Mouse (Mus musculus) MEL (cell line): ENCODE measurements around the gene Zfp986. TPM values are rescaled to one million over a fixed set of nuclear protein-coding genes. Genes with fewer than 3 reads are reported as not detected.
"Not testable (repeated sequence)": the region's sequence is repeated elsewhere in the genome, so short reads cannot be mapped to it uniquely, and the experiment has no call there.

Experiments
- DNase-seq: peaks from one replicate; pipeline ENCODE4 v3.0.0; 2011; ENCODE audit warnings: low read depth, low spot score
- H3K27ac ChIP-seq: 2 replicates; pipeline ENCODE4 v1.5.1; 2012; ENCODE audit warnings: low read depth, mild to moderate bottlenecking, control low read depth, low read length, moderate library complexity; ENCODE audit not compliant: control insufficient read depth
- H3K27me3 ChIP-seq, 2 experiments: fragments of 150-350 bp in 1 of 2; sonication (generic) in 1 of 2; 2 replicates each; pipeline ENCODE4 v1.6.1; 2012; ENCODE audit warnings: low read length in 2 of 2, mild to moderate bottlenecking in 2 of 2, improper control_type of control experiment in 1 of 2, moderate library complexity in 1 of 2; ENCODE audit not compliant: insufficient read depth in 2 of 2, control insufficient read depth in 1 of 2
- H3K36me3 ChIP-seq, 2 experiments: 2 replicates each; pipeline ENCODE4 v1.6.1; 2012 to 2014; ENCODE audit warnings: low read length in 2 of 2, improper control_type of control experiment in 1 of 2, inconsistent platforms in 1 of 2, mild to moderate bottlenecking in 1 of 2; ENCODE audit not compliant: insufficient read depth in 2 of 2, control insufficient read depth in 1 of 2
- H3K4me1 ChIP-seq, 2 experiments: fragments of 150-350 bp in 1 of 2; sonication (generic) in 1 of 2; 2 replicates each; pipeline ENCODE4 v1.6.1; 2012; ENCODE audit warnings: low read length in 2 of 2, improper control_type of control experiment in 1 of 2, mild to moderate bottlenecking in 1 of 2; ENCODE audit not compliant: insufficient read depth in 2 of 2, control insufficient read depth in 1 of 2
- H3K4me3 ChIP-seq, 2 experiments: fragments of 150-350 bp in 1 of 2; sonication (generic) in 1 of 2; 2 replicates each; pipeline ENCODE4 v1.5.1; 2012; ENCODE audit warnings: low read depth in 2 of 2, low read length in 2 of 2, mild to moderate bottlenecking in 2 of 2, moderate library complexity in 2 of 2, control low read depth in 1 of 2, improper control_type of control experiment in 1 of 2; ENCODE audit not compliant: control insufficient read depth in 1 of 2, insufficient read depth in 1 of 2
- H3K79me2 ChIP-seq: 2 replicates; pipeline ENCODE4 v1.6.1; 2012; ENCODE audit warnings: mild to moderate bottlenecking, low read length, moderate library complexity; ENCODE audit not compliant: control insufficient read depth, poor library complexity, insufficient read depth
- H3K9ac ChIP-seq: 2 replicates; pipeline ENCODE4 v1.6.1; 2012; ENCODE audit warnings: low read depth, mild to moderate bottlenecking, control low read depth, low read length, moderate library complexity; ENCODE audit not compliant: control insufficient read depth, poor library complexity, severe bottlenecking
- H3K9me3 ChIP-seq: fragments of 150-350 bp; sonication (generic); replicated peaks from 2 replicates; pipeline ENCODE4 v1.6.1; 2012; ENCODE audit warnings: mild to moderate bottlenecking, low read length, improper control_type of control experiment, moderate library complexity; ENCODE audit not compliant: insufficient read depth
- polyA plus RNA-seq, 2 experiments: library from polyadenylated mRNA; stranded (reverse) in 1 of 2; unstranded in 1 of 2; fragments of >175 nt in 1 of 2; fragments of >200 nt in 1 of 2; gene quantifications; 2 replicates each; pipeline versions ENCODE4 v1.2.1 to v1.2.4; 2012; ENCODE audit warnings: low replicate concordance in 2 of 2, low read depth in 1 of 2; ENCODE audit not compliant: insufficient read length in 2 of 2, insufficient read depth in 1 of 2, missing spikeins in 1 of 2
- total RNA-seq: library from RNA; depleted of rRNA; stranded (reverse); fragments of 300-350 nt; gene quantifications from 2 replicates; pipeline ENCODE4 v1.2.3, GENCODE M21; 2012; rRNA removed

Gene Zfp986
- not detected in 2 replicates for total RNA-seq
- polyA plus RNA-seq: under 1 TPM in 1 of 2 experiments, not detected in 1; 0.25 TPM

GRCm38 (mm10) chr4:145868494-145868893, at the start of gene Zfp986:
Gene Zfp986 (plus strand): TSS chr4:145868794.
- H3K9ac ChIP-seq, H3K4me3 ChIP-seq, H3K36me3 ChIP-seq, H3K27ac ChIP-seq, H3K27me3 ChIP-seq, H3K79me2 ChIP-seq, H3K4me1 ChIP-seq, H3K9me3 ChIP-seq, DNase-seq: not testable (repeated sequence)

- not testable (repeated sequence) for H3K79me2 ChIP-seq, H3K27ac ChIP-seq, H3K36me3 ChIP-seq, H3K9me3 ChIP-seq, H3K9ac ChIP-seq, H3K4me3 ChIP-seq, H3K4me1 ChIP-seq, H3K27me3 ChIP-seq, DNase-seq
Measured at GRCm38 (mm10) chr4:145819946-145820345, 48.6 kb upstream of the Zfp986 start.

- not testable (repeated sequence) for H3K36me3 ChIP-seq, H3K79me2 ChIP-seq, DNase-seq, H3K9ac ChIP-seq, H3K4me3 ChIP-seq, H3K4me1 ChIP-seq, H3K9me3 ChIP-seq, H3K27me3 ChIP-seq, H3K27ac ChIP-seq
Measured at GRCm38 (mm10) chr4:145825606-145826005, 43.0 kb upstream of the Zfp986 start.

DNA sequence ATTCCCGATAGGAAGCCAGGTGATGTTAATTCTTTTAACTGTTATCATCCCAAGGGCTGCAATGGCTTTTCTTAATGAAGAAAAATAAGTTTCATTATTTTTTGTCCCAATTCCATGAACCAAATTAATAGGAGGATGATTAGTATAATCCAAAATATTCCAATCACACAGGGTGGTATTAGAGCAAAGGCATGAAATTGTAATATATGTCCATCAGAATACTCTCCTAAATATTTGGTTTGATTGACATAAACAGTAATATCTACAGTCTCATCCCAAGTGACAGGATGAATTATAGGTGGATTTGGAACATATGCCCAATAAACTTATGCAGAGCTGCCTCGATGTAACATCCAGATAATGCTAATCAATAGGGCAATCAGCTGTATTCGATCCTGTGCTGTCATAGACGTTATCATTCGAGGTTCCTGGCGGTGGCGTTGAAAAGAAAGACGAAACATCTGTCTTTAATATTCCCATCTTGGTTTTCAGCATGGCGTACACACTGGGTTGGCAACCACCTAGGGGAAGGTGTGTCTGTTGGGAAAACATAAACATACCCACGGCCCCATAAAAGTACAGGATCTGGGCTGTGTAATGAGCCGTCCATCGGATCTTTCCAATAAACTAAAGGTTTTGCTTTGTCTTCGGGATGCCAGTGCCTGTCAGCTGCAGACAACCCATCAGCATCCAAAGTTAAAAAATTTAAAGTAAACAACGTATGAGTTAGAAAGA, 37.1 kb upstream of the Zfp986 start:
- H3K9me3 ChIP-seq, H3K9ac ChIP-seq, H3K27ac ChIP-seq, H3K36me3 ChIP-seq, DNase-seq, H3K79me2 ChIP-seq, H3K4me3 ChIP-seq, H3K4me1 ChIP-seq, H3K27me3 ChIP-seq: not testable (repeated sequence)

DNA sequence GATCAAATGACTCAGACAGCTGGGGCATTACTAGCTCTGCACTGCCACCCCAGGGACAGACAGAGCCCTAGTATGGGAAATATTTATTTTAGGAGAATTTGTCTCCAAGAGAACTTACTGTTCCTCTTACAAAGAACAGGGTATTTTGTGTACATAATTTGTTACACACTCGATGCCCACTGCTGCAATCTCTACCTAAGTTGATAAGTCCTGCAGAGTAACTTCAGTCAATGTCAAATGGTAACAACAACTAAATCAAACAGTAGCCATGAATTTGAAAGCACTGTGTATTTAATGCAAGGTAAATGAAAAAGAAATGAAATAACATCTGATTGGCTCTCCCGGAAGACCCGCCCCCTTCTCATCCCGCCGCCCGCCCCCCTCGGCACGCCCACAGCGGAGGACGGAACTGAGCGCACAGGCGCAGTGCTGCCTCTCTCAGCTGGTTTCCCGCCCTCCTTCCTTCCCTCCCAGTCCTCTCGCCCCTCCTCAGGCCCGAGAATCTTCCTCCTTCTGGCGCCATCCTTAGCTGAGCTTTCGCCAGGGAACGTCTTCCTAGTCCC, 32.2 kb upstream of the Zfp986 start:
- H3K27ac ChIP-seq, H3K9ac ChIP-seq, H3K4me1 ChIP-seq, H3K4me3 ChIP-seq, H3K9me3 ChIP-seq, H3K27me3 ChIP-seq, H3K36me3 ChIP-seq, H3K79me2 ChIP-seq, DNase-seq: not testable (repeated sequence)

DNA sequence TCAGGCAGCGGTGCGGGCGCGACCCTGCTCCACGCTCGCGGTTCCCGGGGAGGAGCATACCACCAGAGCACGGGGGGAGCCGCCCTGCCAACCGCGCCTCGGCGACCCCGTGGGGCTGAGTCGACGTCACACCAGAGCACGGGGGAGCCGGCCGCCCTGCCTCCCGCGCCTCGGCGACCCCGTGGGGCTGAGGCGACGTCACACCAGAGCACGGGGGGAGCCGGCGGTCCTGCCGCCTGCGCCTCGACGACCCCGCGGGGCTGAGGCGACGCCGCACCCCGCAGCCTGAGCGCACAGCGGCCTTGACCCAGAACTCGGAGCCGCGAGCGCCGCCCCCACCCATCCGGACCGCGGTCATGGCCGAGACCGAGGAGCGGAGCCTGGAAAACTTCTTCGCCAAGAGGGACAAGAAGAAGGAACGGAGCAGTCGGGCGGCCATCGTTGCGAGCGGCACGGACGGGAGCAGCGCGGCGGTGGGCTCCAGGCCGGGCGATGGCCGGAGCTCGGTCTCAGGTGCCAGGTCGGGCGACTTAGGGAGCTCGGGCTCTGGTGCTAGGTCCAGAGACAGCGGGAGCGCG, 31.6 kb upstream of the Zfp986 start:
- H3K4me3 ChIP-seq, H3K79me2 ChIP-seq, H3K36me3 ChIP-seq, H3K27ac ChIP-seq, DNase-seq, H3K4me1 ChIP-seq, H3K9me3 ChIP-seq, H3K27me3 ChIP-seq, H3K9ac ChIP-seq: not testable (repeated sequence)

DNA sequence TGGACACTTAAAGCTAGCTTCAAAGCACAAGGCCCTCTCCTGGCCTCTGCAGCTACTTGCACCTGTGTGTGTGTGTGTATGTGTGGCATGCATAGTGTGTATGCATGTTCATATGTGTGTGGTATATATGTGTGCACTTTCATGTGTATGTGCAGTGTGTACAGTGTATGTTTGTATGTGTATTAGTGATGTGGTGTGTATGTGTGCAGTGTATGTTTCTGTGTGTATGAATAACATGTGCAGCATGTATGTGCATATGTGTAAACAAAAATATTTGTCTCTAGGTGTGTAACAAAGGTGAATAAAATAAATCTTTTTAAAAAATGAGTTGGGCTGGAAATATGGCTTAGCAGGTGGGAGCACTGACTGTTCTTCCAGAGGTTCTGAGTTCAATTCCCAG, 21.8 kb upstream of the Zfp986 start:
- H3K9ac ChIP-seq, H3K27me3 ChIP-seq, H3K4me3 ChIP-seq, H3K79me2 ChIP-seq, DNase-seq, H3K4me1 ChIP-seq, H3K9me3 ChIP-seq, H3K36me3 ChIP-seq, H3K27ac ChIP-seq: not testable (repeated sequence)
